8 mouse cellular contexts compared by ENCODE assay signal in genomic region chr13:43773965-43774566, GRCm38 (mm10). TPM values are rescaled to one million over a fixed set of nuclear protein-coding genes. Genes with fewer than 3 reads are reported as not detected.
DNase-seq lines count a peak whose midpoint lies in the region; ATAC-seq and TF ChIP-seq lines count a peak whose summit lies in the region.

No protein-coding gene starts in this region.

- H3K9ac ChIP-seq in hindbrain, embryonic 13.5 days = 0 out of 2 replicates have a peak overlapping the region, but pooled peaks have one; percentile 13
- H3K9ac ChIP-seq in hindbrain, embryonic 12.5 days = no peak overlapping the region
- no peak overlapping the region for H3K9ac ChIP-seq in midbrain, embryonic 16.5 days (ENCODE audit: low read depth, low read length)
- H3K9ac ChIP-seq in intestine, postnatal 0 days (ENCODE audit: low read depth, low read length) = no peak overlapping the region

- ATAC-seq in hindbrain, embryonic 13.5 days (ENCODE audit: low FRiP score) = peak; percentile 71
- ATAC-seq in hindbrain, embryonic 12.5 days (ENCODE audit: low FRiP score) = no peak
- peak; percentile 56; the same call in 1 of the 2 replicates for ATAC-seq in midbrain, embryonic 16.5 days
- no peak for ATAC-seq in intestine, postnatal 0 days

- H3K27ac ChIP-seq in hindbrain, embryonic 13.5 days = peak overlapping the region; percentile 69; the same call in 1 of the 2 replicates
- H3K27ac ChIP-seq in hindbrain, embryonic 12.5 days = no peak overlapping the region
- H3K27ac ChIP-seq in midbrain, embryonic 16.5 days (ENCODE audit: low read length) = no peak overlapping the region
- H3K27ac ChIP-seq in intestine, postnatal 0 days (ENCODE audit: low read depth, low read length) = no peak overlapping the region

- H3K4me2 ChIP-seq in hindbrain, embryonic 13.5 days = no peak overlapping the region
- H3K4me2 ChIP-seq in hindbrain, embryonic 12.5 days (replicated peaks) = no peak overlapping the region
- no peak overlapping the region; the same call in 1 of the 2 replicates for H3K4me2 ChIP-seq in midbrain, embryonic 16.5 days (ENCODE audit: low read length)
- H3K4me2 ChIP-seq in intestine, postnatal 0 days (replicated peaks; ENCODE audit: low read depth) = no peak overlapping the region

- peaks cover 13% of the 10 kb centered on the region for H3K4me1 ChIP-seq in hindbrain, embryonic 13.5 days (replicated peaks)
- H3K4me1 ChIP-seq in hindbrain, embryonic 12.5 days = peaks cover 6% of the 10 kb centered on the region; the same call in 1 of the 2 replicates
- peaks cover 3% of the 10 kb centered on the region; the same call in 1 of the 2 replicates for H3K4me1 ChIP-seq in midbrain, embryonic 16.5 days (ENCODE audit: control insufficient read depth, insufficient read depth, low read length)
- no peaks in the 10 kb centered on the region for H3K4me1 ChIP-seq in intestine, postnatal 0 days (replicated peaks; ENCODE audit: control insufficient read depth, insufficient read depth, low read length)

- TF ChIP-seq CTCF in intestine, postnatal 0 days (IDR thresholded peaks at IDR 0.05; ENCODE audit: low read depth) = no peak

- H3K36me3 ChIP-seq in hindbrain, embryonic 13.5 days = no peaks in the 10 kb centered on the region
- H3K36me3 ChIP-seq in hindbrain, embryonic 12.5 days = no peaks in the 10 kb centered on the region
- no peaks in the 10 kb centered on the region for H3K36me3 ChIP-seq in midbrain, embryonic 16.5 days (ENCODE audit: control insufficient read depth, insufficient read depth, low read length)
- H3K36me3 ChIP-seq in intestine, postnatal 0 days (ENCODE audit: control insufficient read depth, insufficient read depth) = no peaks in the 10 kb centered on the region

- H3K4me3 ChIP-seq in hindbrain, embryonic 13.5 days = no peak overlapping the region
- no peak overlapping the region for H3K4me3 ChIP-seq in hindbrain, embryonic 12.5 days
- H3K4me3 ChIP-seq in midbrain, embryonic 16.5 days (ENCODE audit: low read depth, low read length) = no peak overlapping the region
- no peak overlapping the region for H3K4me3 ChIP-seq in intestine, postnatal 0 days (ENCODE audit: low read depth, low read length)

- WGBS in hindbrain, embryonic 13.5 days = 47% methylated on average over 15 of the region's 15 CpGs
- WGBS in hindbrain, embryonic 12.5 days = 60% methylated on average over 15 of the region's 15 CpGs
- WGBS in midbrain, embryonic 16.5 days = 42% methylated on average over 15 of the region's 15 CpGs
- WGBS in intestine, postnatal 0 days = 65% methylated on average over 15 of the region's 15 CpGs

- 0 out of 2 replicates have a peak, but pooled peaks cover 3% of the 10 kb centered on the region for H3K27me3 ChIP-seq in hindbrain, embryonic 13.5 days
- H3K27me3 ChIP-seq in hindbrain, embryonic 12.5 days = no peaks in the 10 kb centered on the region; the same call in 1 of the 2 replicates
- no peaks in the 10 kb centered on the region for H3K27me3 ChIP-seq in midbrain, embryonic 16.5 days (ENCODE audit: control insufficient read depth, insufficient read depth, low read depth, low read length)
- no peaks in the 10 kb centered on the region for H3K27me3 ChIP-seq in intestine, postnatal 0 days (replicated peaks; ENCODE audit: control insufficient read depth, insufficient read depth, low read length)

- no peaks in the 10 kb centered on the region for H3K9me3 ChIP-seq in hindbrain, embryonic 13.5 days
- H3K9me3 ChIP-seq in hindbrain, embryonic 12.5 days (replicated peaks) = no peaks in the 10 kb centered on the region
- H3K9me3 ChIP-seq in midbrain, embryonic 16.5 days (replicated peaks; ENCODE audit: control insufficient read depth, low read length, poor library complexity, severe bottlenecking) = no peaks in the 10 kb centered on the region
- H3K9me3 ChIP-seq in intestine, postnatal 0 days (ENCODE audit: control insufficient read depth) = no peaks in the 10 kb centered on the region

- peak; percentile 63 for DNase-seq in R1 (ENCODE audit: low read depth, low spot score)
- DNase-seq in heart, adult 9 months (ENCODE audit: low spot score in 2 of 2) = peak; percentile 47 to 74
- peak; percentile 84 to 87 for DNase-seq in kidney, postnatal 4 days
- no peak for DNase-seq in spleen, postnatal 4 days (ENCODE audit: low spot score in 2 of 2)

RNA-seq across cellular contexts. Expression of gene Cd83, which starts 10.5 kb away (rescaled TPM):
- polyA plus RNA-seq in hindbrain, embryonic 13.5 days (2015; fragmentation: Nextera tagmentation; extraction: Ambion mirVana) = 17.4 and 18.1 TPM in 2 replicates
- polyA plus RNA-seq in hindbrain, embryonic 12.5 days (2016; fragmentation: Nextera tagmentation; extraction: Ambion mirVana) = 10.0 and 11.4 TPM in 2 replicates
- 23.5 and 28.1 TPM in 2 replicates for polyA plus RNA-seq in midbrain, embryonic 16.5 days (2015; fragmentation: Nextera tagmentation; extraction: Ambion mirVana)
- polyA plus RNA-seq in intestine, postnatal 0 days (2015; fragmentation: Nextera tagmentation; extraction: Ambion mirVana) = 4.2 and 5.0 TPM in 2 replicates

Comparison
In these comparisons a context has a peak if more than half of its experiments do, and no peak if none do; other contexts are left out.
1. ATAC-seq: peak in hindbrain, embryonic 13.5 days (single experiment) and midbrain, embryonic 16.5 days (single experiment); none in hindbrain, embryonic 12.5 days (single experiment) and intestine, postnatal 0 days (single experiment).
2. DNase-seq: peak in R1 (single experiment), heart, adult 9 months (2 of 2) and kidney, postnatal 4 days (2 of 2); none in spleen, postnatal 4 days (0 of 2).